Mouse (Mus musculus) spleen, adult 2 months (tissue): ENCODE results near the gene Xpr1.

ENCODE experiments used
- CTCF ChIP-seq: fragments of 200-500 bp; IDR thresholded peaks from 2 replicates; pipeline ENCODE4 v1.5.1; 2011; ENCODE audit warnings: mild to moderate bottlenecking, inconsistent platforms; ENCODE audit not compliant: insufficient read depth, insufficient read length, insufficient replicate concordance; ENCODE audit errors: extremely low read depth
- POLR2A ChIP-seq: fragments of 200-500 bp; IDR thresholded peaks from 2 replicates; pipeline ENCODE4 v1.6.1; 2011; ENCODE audit warnings: low read depth, low read length, inconsistent platforms

DNA sequence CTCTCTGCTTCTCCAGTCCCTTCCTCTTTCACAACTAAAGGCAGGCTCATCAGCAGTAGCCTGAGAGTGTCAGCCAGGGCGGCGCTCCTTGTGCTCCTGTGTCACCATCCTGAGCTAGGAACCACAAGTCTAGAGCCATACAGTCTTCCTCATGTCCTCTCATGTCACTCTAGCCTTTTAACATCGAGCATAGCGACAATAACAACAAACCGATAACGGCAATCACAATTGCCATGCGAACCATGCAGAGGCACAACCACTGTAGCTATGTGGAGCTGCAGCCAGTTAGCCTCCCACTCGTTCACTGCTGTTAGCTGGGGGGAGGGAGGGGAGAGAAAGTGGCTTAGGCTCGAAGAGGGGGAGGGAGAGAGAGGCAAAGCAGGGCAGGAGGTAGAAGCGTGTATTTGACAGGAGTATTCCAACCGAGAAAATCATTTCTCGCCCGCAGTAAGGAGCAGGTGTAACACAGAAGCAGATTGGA is 25.3 kb upstream of the Xpr1 start:
- TF ChIP-seq CTCF (no peak), POLR2A (no peak)
